Mouse (Mus musculus) erythroid progenitor cell, adult 5-6 weeks (primary cell): Measurements from ENCODE around the gene Trmt10a. TPM values are rescaled to one million over a fixed set of nuclear protein-coding genes. Genes with fewer than 3 reads are reported as not detected.
"Not testable (repeated sequence)": the region's sequence is repeated elsewhere in the genome, so short reads cannot be mapped to it uniquely, and the experiment has no call there.

Experiments
- ATAC-seq: replicated peaks from 2 replicates; pipeline ENCODE4 v1.8.0; 2016; ENCODE audit warnings: moderate number of reproducible peaks, mild to moderate bottlenecking, moderate TSS enrichment, inconsistent platforms; ENCODE audit not compliant: poor library complexity, low FRiP score, severe bottlenecking
- total RNA-seq, 2 experiments: library from RNA; stranded (forward) in 1 of 2; stranded (reverse) in 1 of 2; fragments of 150-400 nt in 1 of 2; fragments of 186-747, 209-891 nt in 1 of 2; gene quantifications; 2 replicates each; pipeline versions ENCODE4 v1.2.3 to v1.2.4; 2015 to 2017; ENCODE audit warnings: low replicate concordance in 2 of 2

Gene Trmt10a
- total RNA-seq, 2 experiments from 2014 or later, result 8.0 to 30.7 TPM

GRCm38 (mm10) chr3:138133463-138133862, 9.8 kb upstream of the Trmt10a start:
- no peak for ATAC-seq

DNA sequence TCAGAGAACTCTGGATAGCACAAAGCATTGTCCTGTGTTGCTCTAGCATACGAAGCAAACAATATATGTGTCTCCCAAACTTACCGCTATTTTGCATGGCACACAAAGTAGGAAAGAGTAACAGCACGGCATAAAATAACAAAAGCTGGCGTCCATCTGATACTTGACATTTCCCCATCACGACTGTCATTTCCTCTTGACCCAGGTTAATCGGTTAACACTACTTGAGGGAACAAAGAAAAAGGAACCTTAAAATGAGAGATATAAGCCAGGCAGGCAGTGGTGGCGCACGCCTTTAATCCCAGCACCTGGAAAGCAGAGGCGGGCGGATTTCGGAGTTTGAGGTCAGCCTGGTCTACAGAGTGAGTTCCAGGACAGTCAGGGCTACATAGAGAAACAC, 9.3 kb upstream of the Trmt10a start:
- no peak for ATAC-seq

GRCm38 (mm10) chr3:138134528-138134927, 8.7 kb upstream of the Trmt10a start:
- ATAC-seq, result no peak

GRCm38 (mm10) chr3:138138146-138138545, 5.1 kb upstream of the Trmt10a start:
- ATAC-seq, result not testable (repeated sequence)

DNA sequence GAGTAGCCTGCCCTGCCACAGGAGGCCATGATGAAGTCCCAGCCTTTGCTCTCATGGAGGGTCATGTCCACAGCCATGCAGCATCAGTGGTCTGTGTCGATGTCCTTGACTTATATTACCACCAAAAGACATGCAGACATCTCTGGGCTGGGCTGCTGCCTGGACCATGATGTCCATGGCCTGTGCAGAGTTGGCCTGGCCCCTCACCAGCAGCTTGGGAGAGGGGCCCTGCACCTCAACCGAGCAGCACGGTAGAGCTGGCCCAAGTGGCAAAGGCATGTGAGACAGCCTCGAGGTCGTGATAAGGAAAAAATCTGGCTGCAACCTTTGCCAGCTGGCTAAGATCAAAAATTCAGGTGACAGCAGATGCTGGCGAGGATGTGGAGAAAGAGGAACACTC, 3.6 kb upstream of the Trmt10a start:
- ATAC-seq, result no peak

GRCm38 (mm10) chr3:138142052-138142732, 1.1 kb upstream of the Trmt10a start:
- ATAC-seq, result no peak

- ATAC-seq, result no peak
These were observed 424 bp upstream of the Trmt10a start for GRCm38 (mm10) chr3:138142733-138143314.

DNA sequence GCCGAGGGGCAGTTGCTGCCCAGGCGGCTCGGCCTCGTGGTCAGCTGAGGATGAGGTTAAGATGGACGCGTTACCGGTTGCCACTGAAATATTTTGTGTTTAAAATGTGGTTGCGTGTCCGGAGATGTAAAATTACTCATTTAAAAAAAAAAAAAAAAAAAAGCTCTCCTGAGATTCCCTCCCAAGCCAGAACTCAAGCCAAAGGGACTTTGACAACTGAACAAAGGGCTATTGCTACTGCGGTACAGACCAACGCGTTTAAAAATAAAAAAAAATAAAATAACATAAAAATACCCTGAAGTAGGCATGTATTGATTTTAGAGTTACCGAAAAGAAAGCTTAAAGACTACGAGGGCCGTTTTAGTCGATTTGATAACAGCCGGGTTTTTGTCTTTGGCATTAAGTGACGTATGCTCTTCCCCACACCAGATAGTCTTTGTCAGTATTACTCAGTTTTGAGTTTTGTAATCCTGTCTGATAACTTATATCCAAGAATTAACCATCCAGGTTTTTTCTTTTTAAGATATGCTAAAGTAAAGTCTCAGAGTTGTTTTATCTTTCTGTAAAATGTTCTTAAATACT, 903 bp downstream of the Trmt10a start:
- no peak for ATAC-seq

DNA sequence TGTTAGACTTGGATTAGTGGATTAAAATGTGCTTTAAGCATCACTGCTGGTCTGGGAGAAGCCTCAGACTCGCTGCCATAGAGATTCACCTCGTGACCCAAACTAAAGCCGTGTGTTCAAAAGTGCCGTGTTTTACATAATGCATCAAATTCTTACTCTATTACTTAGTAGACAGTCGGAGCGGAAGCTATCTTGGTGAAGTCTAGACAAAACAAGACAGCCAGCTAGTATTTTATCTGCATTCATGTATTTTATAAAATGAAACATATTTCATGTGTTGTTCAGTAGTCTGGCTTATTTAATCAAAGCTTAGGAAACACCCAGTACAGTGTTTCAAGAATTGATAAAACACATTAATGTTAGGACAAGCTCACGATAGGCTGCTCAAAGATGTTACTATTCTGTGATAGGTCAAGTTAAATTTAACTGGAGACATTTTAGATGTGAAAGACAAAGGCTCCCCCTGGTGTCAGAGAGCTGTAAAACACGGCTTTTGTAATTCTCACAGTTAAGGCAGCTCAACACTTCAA, 1.5 kb downstream of the Trmt10a start, which contains the start of gene Mttp:
TSS of gene Mttp (minus strand) at position 327 of the 530 bp plus-strand sequence.
- peak; percentile 64 for ATAC-seq

DNA sequence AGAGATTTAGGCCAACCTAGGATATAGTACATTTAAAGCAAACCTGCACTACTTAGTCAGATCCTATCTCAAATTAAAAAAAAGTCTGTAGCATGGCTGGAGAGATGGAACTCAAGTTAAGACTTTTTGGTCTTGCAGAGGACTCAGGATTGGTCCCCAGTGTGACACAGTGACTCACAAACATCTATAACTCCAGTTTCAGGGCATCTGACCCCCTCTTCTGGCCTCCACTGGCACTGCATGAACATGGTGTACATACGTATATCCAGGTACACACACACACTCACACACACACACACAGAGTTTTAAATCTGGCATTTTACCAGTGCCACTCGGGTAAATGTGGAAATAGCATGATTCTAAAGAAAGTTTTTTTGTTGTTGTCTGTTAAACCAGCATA, 5.6 kb downstream of the Trmt10a start:
- no peak for ATAC-seq

GRCm38 (mm10) chr3:138155062-138155461, 11.8 kb downstream of the Trmt10a start:
- ATAC-seq, result no peak

- ATAC-seq, result no peak
These were observed 13.4 kb downstream of the Trmt10a start for GRCm38 (mm10) chr3:138156651-138157050.

GRCm38 (mm10) chr3:138161623-138162022, 18.4 kb downstream of the Trmt10a start:
- ATAC-seq, result no peak

DNA sequence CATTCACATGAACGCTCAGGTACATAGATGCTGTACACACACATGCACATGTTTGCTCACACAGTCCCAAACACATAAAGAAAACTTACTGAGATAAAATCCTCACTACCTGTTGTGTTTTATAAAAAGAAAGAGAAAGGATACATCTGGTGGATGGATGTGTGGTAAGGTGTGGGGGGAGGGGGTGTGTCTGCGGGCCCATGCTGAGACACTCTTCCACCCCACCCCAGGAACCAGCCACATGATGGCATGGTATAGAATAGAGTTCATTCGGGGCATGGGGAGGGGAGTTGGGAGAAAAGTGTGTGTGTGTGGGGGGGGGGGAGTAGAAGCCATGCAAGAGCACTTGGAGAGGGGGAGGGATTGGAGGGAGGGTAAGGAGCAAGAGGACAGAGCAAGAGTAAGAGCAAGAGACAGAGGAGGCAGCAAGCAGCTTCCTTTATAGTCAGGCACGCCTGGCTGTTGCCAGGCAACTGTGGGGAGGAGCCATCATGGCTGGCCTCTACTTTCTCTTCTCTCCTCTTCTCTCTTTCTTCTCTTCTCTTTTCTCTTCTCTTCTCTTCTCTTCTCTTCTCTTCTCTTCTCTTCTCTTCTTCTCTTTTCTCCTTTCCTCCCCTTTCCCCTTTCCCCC, 19.4 kb downstream of the Trmt10a start:
- ATAC-seq, result no peak

GRCm38 (mm10) chr3:138173291-138173690, 30.0 kb downstream of the Trmt10a start:
- no peak for ATAC-seq

DNA sequence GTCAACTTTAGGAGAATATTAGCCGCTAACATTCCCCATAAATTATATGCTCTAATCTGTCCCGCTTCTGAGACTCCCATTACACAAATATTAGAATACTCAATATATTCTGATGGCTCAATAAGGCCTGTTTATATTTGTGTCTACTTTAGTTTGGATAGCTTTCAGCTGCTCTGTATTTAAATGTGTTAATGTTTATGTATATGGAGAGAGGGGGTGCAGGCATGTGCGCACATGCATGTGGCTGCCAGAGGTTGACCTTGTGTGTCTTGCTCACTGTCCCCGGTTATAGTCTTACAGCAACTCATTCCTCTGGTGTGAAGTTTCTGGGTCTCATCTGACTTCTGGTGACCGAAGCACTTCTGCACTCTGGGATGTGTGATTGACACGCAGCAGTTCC, 32.3 kb downstream of the Trmt10a start:
- ATAC-seq, result no peak

DNA sequence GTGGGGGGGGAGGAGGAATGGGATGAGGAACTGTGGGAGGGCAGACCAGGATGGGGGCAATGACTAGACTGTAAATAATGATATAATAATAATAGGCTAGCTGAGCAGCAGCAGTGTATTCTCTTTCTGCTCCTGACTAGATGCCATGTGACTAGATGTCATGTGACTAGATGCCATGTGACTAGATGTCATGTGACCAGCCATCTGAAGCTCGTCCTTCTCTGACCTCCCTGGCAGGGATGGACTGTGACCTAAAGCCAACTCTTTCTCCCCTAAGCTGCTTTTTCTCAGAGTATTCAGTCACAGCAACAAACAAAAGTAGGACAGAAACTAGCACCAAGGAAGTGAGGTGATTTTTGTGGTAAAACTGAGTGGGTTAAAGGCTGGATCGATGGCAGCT, 38.8 kb downstream of the Trmt10a start:
- no peak for ATAC-seq

GRCm38 (mm10) chr3:138183371-138183770, 40.1 kb downstream of the Trmt10a start:
- no peak for ATAC-seq

DNA sequence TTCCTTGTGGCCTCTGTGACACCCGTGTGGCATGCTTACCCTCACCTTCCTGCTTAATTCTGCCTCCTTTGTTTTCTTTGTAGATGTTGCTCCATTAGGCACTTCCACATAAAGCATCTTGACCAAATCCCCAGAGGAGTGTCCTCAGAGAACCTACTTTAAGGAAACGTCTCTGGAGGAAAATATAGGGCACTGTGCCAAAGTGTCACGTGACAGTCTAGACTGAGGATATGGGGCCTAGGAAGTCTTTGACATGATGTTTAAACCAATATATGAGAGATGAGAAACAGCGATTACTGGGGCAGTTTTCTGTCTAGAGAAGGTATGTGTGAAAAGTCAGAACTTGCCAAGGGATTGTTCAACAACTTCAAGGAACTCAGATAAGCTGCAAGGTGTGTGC, 42.0 kb downstream of the Trmt10a start:
- ATAC-seq, result no peak
